Mouse (Mus musculus) CH12.LX (cell line): Measurements from ENCODE around the gene Clptm1.

Experiments used
- CHD1 ChIP-seq: IDR thresholded peaks from 2 replicates; pipeline ENCODE4 v1.6.1; 2012; ENCODE audit warnings: low read depth, low read length, improper control_type of control experiment, inconsistent platforms
- CTCF ChIP-seq, 2 experiments: IDR thresholded peaks in 1 of 2; conservative IDR thresholded peaks in 1 of 2; 2 replicates each; pipeline ENCODE4 v1.5.1; 2011 to 2012; ENCODE audit warnings: low read depth in 2 of 2, low read length in 2 of 2, improper control_type of control experiment in 1 of 2, inconsistent platforms in 1 of 2, mild to moderate bottlenecking in 1 of 2, moderate library complexity in 1 of 2
- ELF1 ChIP-seq: IDR thresholded peaks from 2 replicates; pipeline ENCODE4 v1.6.1; 2014; ENCODE audit warnings: low read depth, mild to moderate bottlenecking, inconsistent platforms, low read length, improper control_type of control experiment
- EP300 ChIP-seq: IDR thresholded peaks from 2 replicates; pipeline ENCODE4 v1.6.1; 2011; ENCODE audit warnings: low read length, improper control_type of control experiment
- GABPA ChIP-seq: IDR thresholded peaks from 2 replicates; pipeline ENCODE4 v1.6.1; 2012; ENCODE audit warnings: low read depth, low read length, improper control_type of control experiment, inconsistent platforms; ENCODE audit not compliant: insufficient replicate concordance
- MAFK ChIP-seq: IDR thresholded peaks from 2 replicates; pipeline ENCODE4 v1.6.1; 2011; ENCODE audit warnings: low read length, improper control_type of control experiment; ENCODE audit not compliant: insufficient replicate concordance
- ZC3H11A ChIP-seq: IDR thresholded peaks from 2 replicates; pipeline ENCODE4 v1.6.1; 2012; ENCODE audit warnings: low read depth, mild to moderate bottlenecking, inconsistent platforms, low read length, improper control_type of control experiment
- ZMIZ1 ChIP-seq: IDR thresholded peaks from 2 replicates; pipeline ENCODE4 v1.6.1; 2012; ENCODE audit warnings: low read depth, mild to moderate bottlenecking, inconsistent platforms, low read length, improper control_type of control experiment
- ZNF384 ChIP-seq: IDR thresholded peaks from 2 replicates; pipeline ENCODE4 v1.6.1; 2012; ENCODE audit warnings: low read depth, low read length, improper control_type of control experiment, inconsistent platforms

GRCm38 (mm10) chr7:19623433-19623832 is 41.4 kb downstream of the Clptm1 start:
- TF ChIP-seq CTCF (conservative IDR thresholded peaks at IDR 0.05 in 1 of 2, IDR thresholded peaks at IDR 0.05 in 1 of 2; ENCODE audit: low read depth in 2 of 2, low read length in 2 of 2) (no peak), ELF1 (no peak), ZC3H11A (no peak), ZNF384 (no peak), MAFK (no peak), GABPA (no peak), CHD1 (no peak), ZMIZ1 (no peak), EP300 (no peak)
